Mouse (Mus musculus) liver, postnatal 0 days (tissue): ENCODE data around the gene Cyp2a12.
"Not testable (repeated sequence)": the region's sequence is repeated elsewhere in the genome, so short reads cannot be mapped to it uniquely, and the experiment has no call there.

Source experiments
- CTCF ChIP-seq: sonication (generic); IDR thresholded peaks from 2 replicates; pipeline ENCODE4 v1.5.1; 2016; ENCODE audit warnings: antibody characterized with exemption, low read depth
- EP300 ChIP-seq: IDR thresholded peaks from 2 replicates; pipeline ENCODE4 v1.6.1; 2016; ENCODE audit warnings: antibody characterized with exemption, low read depth, mild to moderate bottlenecking

DNA sequence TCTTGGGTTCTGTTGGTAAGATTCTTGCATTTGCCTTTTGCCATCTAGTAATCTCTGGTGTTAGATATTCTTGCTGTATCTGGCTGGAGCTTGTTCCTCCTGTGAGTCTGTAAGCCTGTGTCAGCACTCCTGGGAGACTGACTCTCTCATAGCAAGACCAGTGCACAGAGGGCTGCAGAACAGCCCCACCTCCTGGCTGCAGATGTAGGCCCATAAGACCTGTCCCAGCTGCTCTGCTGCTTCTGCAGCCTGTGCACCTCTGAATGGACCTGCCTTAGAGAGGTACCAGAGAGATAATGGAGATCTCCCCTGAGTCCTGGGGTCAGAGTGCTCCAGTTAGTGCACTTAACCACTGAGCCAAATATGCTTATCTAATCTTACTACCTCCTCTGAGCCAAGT is 2.3 kb upstream of the Cyp2a12 start:
- not testable (repeated sequence) for TF ChIP-seq CTCF, EP300
